Mouse (Mus musculus) hindbrain, embryonic 16.5 days (tissue): ENCODE data around the gene Sgsh. TPM values are rescaled to one million over a fixed set of nuclear protein-coding genes. Genes with fewer than 3 reads are reported as not detected.

Experiments
- ATAC-seq: fragments of 200-750 bp; cut with Nextera tagmentation; 2 replicates; pipeline ENCODE4 v1.8.0; 2017; ENCODE audit warnings: moderate TSS enrichment, moderate library complexity
- H3K27ac ChIP-seq: fragments of 300-500 bp; sonication (generic); 2 replicates; pipeline ENCODE4 v1.5.1; 2014; ENCODE audit warnings: low read depth, mild to moderate bottlenecking, control low read depth, low read length, moderate library complexity
- H3K27me3 ChIP-seq: fragments of 300-500 bp; sonication (generic); replicated peaks from 2 replicates; pipeline ENCODE4 v1.6.1; 2014; ENCODE audit warnings: low read length; ENCODE audit not compliant: control insufficient read depth, insufficient read depth
- H3K36me3 ChIP-seq: fragments of 300-500 bp; sonication (generic); 2 replicates; pipeline ENCODE4 v1.6.1; 2014; ENCODE audit warnings: mild to moderate bottlenecking, low read length, moderate library complexity, mixed read lengths; ENCODE audit not compliant: control insufficient read depth, insufficient read depth
- H3K4me1 ChIP-seq: fragments of 300-500 bp; sonication (generic); 2 replicates; pipeline ENCODE4 v1.6.1; 2014; ENCODE audit warnings: low read depth, low read length; ENCODE audit not compliant: control insufficient read depth, insufficient read depth
- H3K4me2 ChIP-seq: fragments of 300-500 bp; sonication (generic); 2 replicates; pipeline ENCODE4 v1.6.1; 2014; ENCODE audit warnings: mild to moderate bottlenecking, low read length, control low read depth, moderate library complexity
- H3K4me3 ChIP-seq: fragments of 300-500 bp; sonication (generic); 2 replicates; pipeline ENCODE4 v1.5.1; 2014; ENCODE audit warnings: mild to moderate bottlenecking, low read length, control low read depth, moderate library complexity
- H3K9ac ChIP-seq: fragments of 300-500 bp; sonication (generic); 2 replicates; pipeline ENCODE4 v1.6.1; 2014; ENCODE audit warnings: low read depth, mild to moderate bottlenecking, control low read depth, low read length, moderate library complexity
- H3K9me3 ChIP-seq: fragments of 300-500 bp; sonication (generic); 2 replicates; pipeline ENCODE4 v1.6.1; 2014; ENCODE audit warnings: mild to moderate bottlenecking, low read length, moderate library complexity; ENCODE audit not compliant: control insufficient read depth
- WGBS: fragments of 180-500 bp; shearing (Covaris S2); extraction: QIAGEN DNeasy Blood & Tissue Kit; methylation state at CpG from one replicate; pipeline ENCODE4 v1.1.7; 2014; 5-methylcytosine and 5-hydroxymethylcytosine counted together
- polyA plus RNA-seq: library from polyadenylated mRNA; unstranded; fragments of >200 nt; fragmentation: Nextera tagmentation; extraction: Ambion mirVana; gene quantifications from 2 replicates; pipeline ENCODE4 v1.2.1, GENCODE M21; 2015

Sgsh gene
- polyA plus RNA-seq, 1 experiment from 2014 or later: 3.6 TPM

DNA sequence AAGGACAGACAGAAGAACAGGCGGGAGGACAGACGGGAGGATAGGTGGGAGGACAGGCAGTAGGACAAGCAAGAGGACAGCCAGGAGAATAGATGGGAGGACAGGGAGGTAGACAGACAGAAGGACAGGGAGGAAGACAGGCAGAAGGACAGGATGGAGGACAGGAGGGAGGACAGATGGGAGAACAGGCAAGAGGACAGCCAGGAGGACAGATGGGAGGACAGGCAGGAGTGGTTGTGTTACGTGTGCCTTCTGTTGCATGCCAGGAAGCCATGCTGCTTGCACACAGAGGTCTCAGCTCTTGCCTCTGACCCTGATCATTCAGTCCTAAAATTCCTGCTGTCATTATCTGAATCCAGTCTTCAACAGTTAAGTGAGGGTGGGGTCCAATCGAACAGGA lies 1.4 kb downstream of the Sgsh start:
- no peak overlapping the region for H3K4me2 ChIP-seq
- no peaks in the 10 kb centered on the region for H3K36me3 ChIP-seq
- no peak for ATAC-seq
- WGBS: 87% methylated on average over 4 of the region's 4 CpGs
- H3K27me3 ChIP-seq: no peaks in the 10 kb centered on the region
- H3K4me1 ChIP-seq: peaks cover 9% of the 10 kb centered on the region
- no peaks in the 10 kb centered on the region for H3K9me3 ChIP-seq
- no peak overlapping the region for H3K4me3 ChIP-seq
- H3K9ac ChIP-seq: no peak overlapping the region
- H3K27ac ChIP-seq: no peak overlapping the region

DNA sequence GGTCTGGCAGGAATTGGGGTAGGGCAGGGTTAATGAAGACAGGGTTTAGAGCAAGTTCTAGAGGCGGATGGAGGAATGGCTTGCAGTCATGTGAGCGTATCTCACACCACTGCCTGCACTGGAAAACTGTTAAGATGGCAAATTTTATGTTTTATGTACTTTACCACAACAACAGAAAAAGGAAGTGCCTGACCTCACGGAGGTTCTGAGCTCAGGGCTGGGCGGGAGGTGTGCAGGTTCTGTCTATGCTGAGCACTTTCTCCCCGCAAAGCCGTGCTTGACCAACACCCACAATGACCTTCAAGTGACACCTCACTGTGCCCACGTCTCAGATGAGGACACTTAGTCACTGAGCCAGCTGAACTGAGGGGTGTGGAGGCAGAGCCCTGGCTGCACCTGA lies 3.2 kb downstream of the Sgsh start:
- no peak overlapping the region for H3K27ac ChIP-seq
- no peaks in the 10 kb centered on the region for H3K36me3 ChIP-seq
- ATAC-seq: no peak
- H3K9me3 ChIP-seq: no peaks in the 10 kb centered on the region
- H3K4me3 ChIP-seq: no peak overlapping the region
- WGBS: 79% methylated on average over 7 of the region's 7 CpGs
- peaks cover 9% of the 10 kb centered on the region for H3K4me1 ChIP-seq
- H3K9ac ChIP-seq: no peak overlapping the region
- no peaks in the 10 kb centered on the region for H3K27me3 ChIP-seq
- H3K4me2 ChIP-seq: no peak overlapping the region

DNA sequence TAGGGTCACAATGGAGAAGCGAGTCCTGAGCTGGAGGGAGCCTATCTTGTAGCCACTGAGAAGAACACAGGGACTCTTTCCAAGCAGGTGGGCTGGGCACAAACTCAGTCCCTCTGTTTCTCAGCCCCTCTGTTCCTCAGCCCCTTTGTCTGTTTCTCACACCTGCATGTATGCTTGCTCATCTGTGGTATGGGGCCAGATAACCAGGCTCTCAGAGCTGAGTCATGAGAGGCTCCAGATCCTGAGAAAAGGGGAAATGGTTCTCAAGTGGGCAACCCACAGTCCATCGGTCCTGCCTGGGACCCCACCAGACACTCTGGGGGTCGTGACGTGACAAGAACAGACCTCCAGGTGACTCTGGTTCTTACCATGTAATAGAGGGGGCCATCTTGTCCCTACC lies 8.2 kb downstream of the Sgsh start:
- Histone ChIP-seq H3K4me1 (no peaks in the 10 kb centered on the region), H3K4me2 (no peak overlapping the region), H3K4me3 (no peak overlapping the region), H3K9me3 (no peaks in the 10 kb centered on the region), H3K36me3 (no peaks in the 10 kb centered on the region), H3K27ac (no peak overlapping the region), H3K27me3 (no peaks in the 10 kb centered on the region), H3K9ac (no peak overlapping the region)
- WGBS: 91% methylated on average over 4 of the region's 4 CpGs
- ATAC-seq: no peak

DNA sequence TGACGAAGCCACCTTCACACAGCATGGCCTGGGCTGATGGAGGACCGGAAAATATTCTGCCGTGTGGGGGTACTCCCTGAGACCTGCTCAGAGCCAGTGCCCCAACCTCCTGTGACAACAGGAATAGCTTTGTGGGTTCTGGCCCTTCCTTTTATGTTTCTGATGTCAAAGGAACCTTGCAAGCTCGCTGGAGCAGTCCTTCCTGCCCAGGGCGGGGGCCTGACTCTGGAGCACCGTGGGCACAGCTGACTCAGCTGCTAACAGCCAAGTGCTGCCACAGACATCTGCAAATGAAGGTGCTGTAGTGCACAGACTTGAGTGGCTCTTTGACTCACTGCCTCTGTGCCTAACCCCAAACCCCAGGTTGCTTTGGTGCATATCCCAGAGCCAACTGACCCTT lies 10.5 kb downstream of the Sgsh start:
- no peaks in the 10 kb centered on the region for H3K4me1 ChIP-seq
- H3K27ac ChIP-seq: no peak overlapping the region
- H3K9ac ChIP-seq: 0 out of 2 replicates have a peak overlapping the region, but pooled peaks have one; percentile 5
- 71% methylated on average over 6 of the region's 6 CpGs for WGBS
- H3K4me2 ChIP-seq: no peak overlapping the region
- H3K4me3 ChIP-seq: no peak overlapping the region
- H3K9me3 ChIP-seq: no peaks in the 10 kb centered on the region
- H3K36me3 ChIP-seq: no peaks in the 10 kb centered on the region
- no peak for ATAC-seq
- H3K27me3 ChIP-seq: no peaks in the 10 kb centered on the region

DNA sequence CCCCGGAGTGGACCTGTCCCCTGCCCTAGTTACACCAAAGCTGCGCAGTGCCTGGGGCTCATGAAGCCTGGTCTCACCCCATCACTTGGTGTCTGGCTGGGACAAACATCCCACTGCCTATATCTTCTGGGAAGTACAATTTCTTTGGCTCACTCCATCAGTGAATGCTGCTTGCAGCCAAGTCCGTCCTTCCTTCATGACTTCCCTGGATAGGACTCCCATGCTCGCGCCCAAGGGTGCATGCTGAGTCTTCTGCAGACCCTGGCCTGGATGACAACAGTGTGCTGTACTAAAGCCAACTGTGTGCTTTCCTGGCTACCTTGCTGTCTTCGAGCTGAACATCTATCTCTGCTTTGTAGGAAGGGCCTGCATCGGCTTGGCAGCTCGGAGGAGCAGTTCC lies 11.2 kb downstream of the Sgsh start:
- H3K4me1 ChIP-seq: no peaks in the 10 kb centered on the region
- H3K4me2 ChIP-seq: no peak overlapping the region
- no peak overlapping the region for H3K9ac ChIP-seq
- no peak for ATAC-seq
- no peak overlapping the region for H3K27ac ChIP-seq
- 84% methylated on average over 8 of the region's 8 CpGs for WGBS
- H3K9me3 ChIP-seq: no peaks in the 10 kb centered on the region
- no peak overlapping the region for H3K4me3 ChIP-seq
- no peaks in the 10 kb centered on the region for H3K27me3 ChIP-seq
- no peaks in the 10 kb centered on the region for H3K36me3 ChIP-seq

DNA sequence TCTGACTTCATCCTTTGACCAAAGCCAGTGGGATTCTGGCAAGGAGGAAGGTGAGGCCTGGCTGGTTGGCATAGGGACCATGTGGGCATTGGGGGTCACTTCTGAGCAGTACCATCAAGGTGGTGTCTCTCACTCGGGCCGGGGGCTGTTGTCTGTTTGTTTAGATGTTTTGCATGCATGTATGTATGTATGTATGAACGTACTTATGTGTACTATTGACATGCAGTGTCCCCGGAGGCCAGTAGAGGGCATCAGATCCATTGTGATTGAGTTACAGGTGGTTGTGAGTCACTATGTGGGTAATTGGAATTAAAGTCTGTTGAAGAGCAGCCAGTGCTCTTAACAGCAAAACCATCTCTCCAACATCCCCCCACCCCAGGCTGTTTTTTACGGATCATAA lies 15.7 kb downstream of the Sgsh start:
- peak; percentile 27; the same call in 1 of the 2 replicates for ATAC-seq
- H3K4me2 ChIP-seq: no peak overlapping the region
- no peaks in the 10 kb centered on the region for H3K4me1 ChIP-seq
- no peaks in the 10 kb centered on the region for H3K36me3 ChIP-seq
- H3K27ac ChIP-seq: no peak overlapping the region
- no peaks in the 10 kb centered on the region for H3K27me3 ChIP-seq
- H3K9me3 ChIP-seq: no peaks in the 10 kb centered on the region
- no peak overlapping the region for H3K9ac ChIP-seq
- H3K4me3 ChIP-seq: no peak overlapping the region
- 8% methylated on average over 5 of the region's 5 CpGs for WGBS

DNA sequence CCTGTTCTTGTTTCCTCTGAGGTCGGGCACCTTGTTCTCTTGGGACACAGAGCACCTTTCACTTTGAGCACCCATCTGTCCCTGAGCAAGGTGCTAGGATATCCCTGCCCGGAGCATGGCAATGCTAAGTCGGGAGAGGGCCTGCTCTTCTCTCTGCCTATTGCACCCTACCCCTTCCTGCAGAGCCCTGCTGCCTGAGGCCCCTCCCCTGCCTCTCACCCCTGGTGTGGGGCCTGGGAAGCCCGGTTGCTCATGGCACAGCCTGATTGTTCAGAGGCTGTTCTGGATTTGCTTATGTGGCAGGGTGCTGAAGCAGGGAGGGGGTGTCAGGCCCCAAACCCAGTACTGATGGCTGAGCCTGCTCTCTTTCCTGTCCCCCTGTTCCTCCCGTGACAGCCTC lies 16.2 kb downstream of the Sgsh start:
- Histone ChIP-seq H3K27me3 (no peaks in the 10 kb centered on the region), H3K9ac (no peak overlapping the region), H3K27ac (no peak overlapping the region; the same call in 1 of the 2 replicates), H3K4me2 (no peak overlapping the region), H3K4me1 (no peaks in the 10 kb centered on the region), H3K9me3 (no peaks in the 10 kb centered on the region), H3K4me3 (no peak overlapping the region), H3K36me3 (no peaks in the 10 kb centered on the region)
- WGBS: 52% methylated on average over 5 of the region's 5 CpGs
- no peak for ATAC-seq

DNA sequence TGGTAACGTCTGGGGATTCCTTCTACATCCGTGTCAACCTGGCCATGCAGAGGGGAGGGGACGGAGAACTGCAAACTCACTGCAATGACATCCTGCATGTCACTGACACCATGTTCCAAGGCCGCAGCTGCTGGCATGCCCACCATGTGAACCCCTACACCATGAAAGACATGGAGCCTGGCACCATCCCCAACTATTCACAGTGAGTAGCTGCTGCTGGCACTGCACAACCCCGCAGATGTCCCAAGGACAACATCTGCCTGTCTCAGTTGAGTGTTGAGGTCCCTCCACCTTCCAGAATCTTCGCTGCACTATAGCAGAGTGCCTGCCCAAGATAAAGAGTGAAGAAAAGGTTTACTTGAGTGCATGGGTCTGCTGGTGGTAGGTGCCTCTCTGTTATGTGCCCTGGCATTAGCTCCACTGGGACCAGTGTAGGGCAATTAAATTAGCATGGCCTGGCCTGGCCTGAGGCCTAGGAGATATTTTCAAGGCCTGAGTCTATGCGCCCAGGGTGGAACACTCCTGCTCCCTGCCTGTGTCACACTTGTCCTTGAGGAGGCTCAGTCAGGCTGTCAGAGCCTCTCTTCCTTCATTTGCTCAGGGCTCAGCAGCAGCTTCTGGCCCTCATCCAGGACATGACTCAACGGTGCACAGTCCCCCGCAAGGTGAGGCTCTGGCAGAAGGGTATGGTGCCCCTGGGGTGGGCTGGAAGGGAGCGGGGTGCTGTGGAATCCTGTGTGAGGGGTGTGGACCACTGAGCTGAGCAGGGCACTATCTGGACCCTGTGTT lies 16.9 kb downstream of the Sgsh start:
- Histone ChIP-seq H3K27me3 (no peaks in the 10 kb centered on the region), H3K36me3 (no peaks in the 10 kb centered on the region), H3K4me3 (no peak overlapping the region), H3K9me3 (no peaks in the 10 kb centered on the region), H3K27ac (no peak overlapping the region), H3K4me1 (no peaks in the 10 kb centered on the region), H3K4me2 (no peak overlapping the region), H3K9ac (no peak overlapping the region)
- ATAC-seq: no peak
- 84% methylated on average over 10 of the region's 10 CpGs for WGBS

DNA sequence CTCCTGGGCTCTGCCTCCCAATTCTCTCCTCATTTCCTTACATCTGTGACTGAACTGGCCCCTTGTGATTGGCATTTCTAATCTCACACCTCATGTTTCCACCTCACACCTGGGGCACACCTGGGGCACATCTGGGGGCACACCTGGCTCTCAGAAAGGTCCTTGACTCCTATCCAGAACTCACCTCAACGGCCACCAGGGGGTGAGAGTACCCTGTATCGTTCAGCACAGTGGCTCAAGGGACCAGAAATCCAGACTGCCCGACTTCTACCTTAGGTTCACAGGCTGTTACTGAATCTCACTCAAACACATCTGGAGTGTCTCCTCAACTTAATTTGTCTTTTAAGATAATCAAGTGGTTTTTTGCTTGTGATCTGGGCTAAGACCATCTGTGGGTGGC lies 23.4 kb downstream of the Sgsh start:
- H3K4me1 ChIP-seq: no peaks in the 10 kb centered on the region
- no peak overlapping the region for H3K9ac ChIP-seq
- 50% methylated on average over 3 of the region's 3 CpGs for WGBS

More for the DNA sequence above, 23.4 kb downstream of the Sgsh start:
- Histone ChIP-seq H3K9me3 (no peaks in the 10 kb centered on the region), H3K27ac (no peak overlapping the region), H3K4me3 (no peak overlapping the region), H3K27me3 (no peaks in the 10 kb centered on the region), H3K4me2 (no peak overlapping the region), H3K36me3 (no peaks in the 10 kb centered on the region)
- ATAC-seq: no peak
